Mouse (Mus musculus) intestine, embryonic 15.5 days (tissue): ENCODE measurements at regions not wholly inside any gene's neighbourhood (a gene's known extent, or its start where the extent isn't known, plus 50 kb on each side); places are given as distances from the start of the nearest gene placed in this dataset.
A peak's percentile ranks its signal among the peaks of the same experiment; 100 is the strongest.

ENCODE experiments used
- ATAC-seq: fragments of 200-750 bp; cut with Nextera tagmentation; 2 replicates; pipeline ENCODE4 v1.8.0; 2017; ENCODE audit warnings: moderate TSS enrichment, moderate library complexity
- H3K27ac ChIP-seq: fragments of 300-500 bp; sonication (generic); 2 replicates; pipeline ENCODE4 v1.5.1; 2015; ENCODE audit warnings: mild to moderate bottlenecking, inconsistent platforms
- H3K27me3 ChIP-seq: fragments of 300-500 bp; sonication (generic); replicated peaks from 2 replicates; pipeline ENCODE4 v1.6.1; 2015; ENCODE audit warnings: inconsistent platforms
- H3K36me3 ChIP-seq: fragments of 300-500 bp; sonication (generic); 2 replicates; pipeline ENCODE4 v1.6.1; 2015; ENCODE audit warnings: inconsistent platforms
- H3K4me1 ChIP-seq: fragments of 300-500 bp; sonication (generic); replicated peaks from 2 replicates; pipeline ENCODE4 v1.6.1; 2015; ENCODE audit warnings: inconsistent platforms
- H3K4me2 ChIP-seq: fragments of 300-500 bp; sonication (generic); replicated peaks from 2 replicates; pipeline ENCODE4 v1.6.1; 2015; ENCODE audit warnings: mild to moderate bottlenecking, inconsistent platforms
- H3K4me3 ChIP-seq: fragments of 300-500 bp; sonication (generic); replicated peaks from 2 replicates; pipeline ENCODE4 v1.5.1; 2015; ENCODE audit warnings: inconsistent platforms
- H3K9ac ChIP-seq: fragments of 300-500 bp; sonication (generic); 2 replicates; pipeline ENCODE4 v1.6.1; 2015; ENCODE audit warnings: inconsistent platforms
- H3K9me3 ChIP-seq: fragments of 300-500 bp; sonication (generic); 2 replicates; pipeline ENCODE4 v1.6.1; 2016; ENCODE audit warnings: inconsistent platforms
- WGBS: fragments of 180-500 bp; shearing (Covaris S2); methylation state at CpG from one replicate; pipeline ENCODE4 v1.1.7; 2015; 5-methylcytosine and 5-hydroxymethylcytosine counted together

- Histone ChIP-seq H3K9ac (no peak overlapping the region), H3K4me2 (no peak overlapping the region), H3K36me3 (no peaks in the 10 kb centered on the region), H3K4me3 (no peak overlapping the region), H3K4me1 (no peaks in the 10 kb centered on the region), H3K27me3 (no peaks in the 10 kb centered on the region), H3K9me3 (no peaks in the 10 kb centered on the region), H3K27ac (no peak overlapping the region)
- WGBS, result 41% methylated on average over 2 of the region's 2 CpGs
- peak; percentile 83 for ATAC-seq
These were observed 209.4 kb upstream of the Prmt6 start for GRCm38 (mm10) chr3:110460192-110460591.

GRCm38 (mm10) chr3:110458900-110459299 lies 208.1 kb upstream of the Prmt6 start:
- Histone ChIP-seq H3K9me3 (no peaks in the 10 kb centered on the region), H3K4me1 (no peaks in the 10 kb centered on the region), H3K36me3 (no peaks in the 10 kb centered on the region), H3K4me2 (no peak overlapping the region), H3K9ac (no peak overlapping the region), H3K27ac (no peak overlapping the region), H3K4me3 (no peak overlapping the region), H3K27me3 (no peaks in the 10 kb centered on the region)
- 28% methylated on average over 2 of the region's 2 CpGs for WGBS
- peak; percentile 81 for ATAC-seq

GRCm38 (mm10) chr3:110452470-110452869 lies 201.7 kb upstream of the Prmt6 start:
- Histone ChIP-seq H3K4me2 (no peak overlapping the region), H3K27me3 (no peaks in the 10 kb centered on the region), H3K36me3 (no peaks in the 10 kb centered on the region), H3K9ac (no peak overlapping the region), H3K4me1 (no peaks in the 10 kb centered on the region), H3K4me3 (no peak overlapping the region), H3K27ac (no peak overlapping the region), H3K9me3 (no peaks in the 10 kb centered on the region)
- WGBS, result 46% methylated on average over 7 of the region's 7 CpGs
- no peak for ATAC-seq
